Mouse (Mus musculus): ENCODE data around the gene Zfp867.

Gene Zfp867

DNA sequence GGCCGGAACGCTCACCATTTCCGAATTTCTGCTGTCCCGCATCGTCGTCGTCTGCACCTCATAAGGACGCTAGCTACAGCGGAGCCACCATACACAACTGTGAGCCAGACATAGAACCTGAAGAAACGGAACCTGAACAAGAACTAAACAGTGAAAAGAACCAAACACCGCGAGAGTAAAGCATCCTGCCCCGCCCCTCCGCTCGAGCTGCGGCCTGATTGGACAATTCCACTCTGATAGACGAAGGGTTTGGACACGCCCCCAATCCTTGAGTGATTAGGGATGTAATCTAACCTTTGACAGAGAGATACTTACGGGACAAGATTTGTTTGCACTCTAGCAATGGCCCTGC, at the start of gene Zfp867:
TSS of gene Zfp867 (minus strand) at position 149 of the 352 bp plus-strand sequence.
- ChIA-PET CTCF (interaction anchor here in 3 of 4 experiments (0.6 to 3.8 kb wide), 15 partner anchors 11 to 253 kb away, joined by 3 to 33 read pairs (median 5); partner anchors contain the start of genes Wnt9a (in 1 of the 3) and Zkscan17 (in 1 of the 3)), POLR2A (interaction anchor here (0.5 to 5.7 kb wide), 56 partner anchors 8 to 634 kb away, joined by 3 to 57 read pairs (median 4); partner anchors contain the start of genes Jmjd4 (in 3 of the 4), Snap47 (in 3 of the 4), Cops3 (in 1 of the 4) and Iba57 (in 1 of the 4))

DNA sequence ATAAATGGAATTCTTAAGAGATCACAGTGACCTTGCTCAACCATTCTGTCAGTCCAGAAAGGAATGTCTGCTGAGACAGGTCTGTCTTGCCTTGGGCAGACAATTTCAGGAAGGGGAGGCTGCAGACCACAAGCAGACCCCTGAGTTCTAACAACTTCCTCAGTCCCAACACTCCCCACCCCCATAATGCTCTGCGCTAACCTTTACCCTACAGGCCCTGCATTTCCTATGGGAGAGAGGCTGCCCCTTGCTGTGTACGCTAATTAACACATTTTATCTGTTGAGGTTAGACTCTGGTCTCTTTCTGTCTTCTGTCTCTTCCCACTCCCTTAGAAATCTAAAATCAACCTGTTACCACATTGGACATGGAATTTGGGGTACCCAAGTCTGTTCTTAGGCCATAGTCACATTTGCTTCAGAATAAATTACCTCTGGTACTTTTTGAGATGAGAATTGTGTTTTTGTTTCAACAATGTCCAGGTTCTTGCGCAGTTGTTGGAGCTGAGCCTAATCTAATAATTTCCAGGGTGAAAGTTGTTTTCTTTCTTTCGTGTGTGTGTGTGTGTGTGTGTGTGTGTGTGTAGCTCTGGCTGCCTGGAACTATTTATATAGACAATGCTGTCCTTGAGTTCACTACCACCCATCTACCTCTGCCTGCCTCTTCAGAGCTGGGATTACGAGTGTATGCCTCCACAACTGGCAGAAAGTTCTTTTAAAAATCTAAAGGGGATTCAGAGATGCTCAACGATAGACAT, 47.6 kb upstream of the Zfp867 start:
- ChIA-PET POLR2A (interaction anchor here in 2 of 4 experiments (0.5 to 3.5 kb wide), 4 partner anchors 13 to 1353 kb away, joined by 3 to 28 read pairs (median 4); no protein-coding TSS in a partner anchor), CTCF (interaction anchor here in 1 of 4 experiments (0.6 kb wide), 1 partner anchor 45 kb away, joined by 3 read pairs; no protein-coding TSS in a partner anchor)

DNA sequence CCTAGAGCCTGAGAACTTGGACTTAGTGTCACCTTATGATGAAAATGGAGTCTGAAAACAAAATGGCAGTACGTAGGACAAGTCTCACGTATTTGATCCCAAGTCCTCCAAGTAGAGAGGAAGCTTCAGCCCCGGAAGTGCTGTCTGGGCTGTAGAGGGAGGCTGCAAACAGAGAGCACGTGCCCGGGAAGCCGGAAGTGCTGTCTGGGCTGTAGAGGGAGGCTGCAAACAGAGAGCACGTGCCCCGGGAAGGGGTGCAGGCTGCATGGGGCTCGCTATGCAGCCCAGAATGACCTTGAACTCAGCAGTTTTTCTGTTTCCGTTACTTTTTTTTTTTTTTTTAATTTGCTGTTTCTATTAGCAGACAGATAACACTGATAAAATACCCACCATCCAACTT, 46.0 kb upstream of the Zfp867 start:
- POLR2A ChIA-PET = interaction anchor here (0.7 to 3.5 kb wide), 20 partner anchors 8 to 1180 kb away, joined by 3 to 28 read pairs (median 4); partner anchors contain the start of genes Zfp867 (in 2 of the 4), Trim11 (in 1 of the 4) and Zkscan17 (in 1 of the 4)
- CTCF ChIA-PET = interaction anchor here (0.6 to 1.6 kb wide), 6 partner anchors 8 to 284 kb away, joined by 3 to 12 read pairs (median 8); partner anchors contain the start of genes Zkscan17 (in 2 of the 4) and Zfp867 (in 1 of the 4)

DNA sequence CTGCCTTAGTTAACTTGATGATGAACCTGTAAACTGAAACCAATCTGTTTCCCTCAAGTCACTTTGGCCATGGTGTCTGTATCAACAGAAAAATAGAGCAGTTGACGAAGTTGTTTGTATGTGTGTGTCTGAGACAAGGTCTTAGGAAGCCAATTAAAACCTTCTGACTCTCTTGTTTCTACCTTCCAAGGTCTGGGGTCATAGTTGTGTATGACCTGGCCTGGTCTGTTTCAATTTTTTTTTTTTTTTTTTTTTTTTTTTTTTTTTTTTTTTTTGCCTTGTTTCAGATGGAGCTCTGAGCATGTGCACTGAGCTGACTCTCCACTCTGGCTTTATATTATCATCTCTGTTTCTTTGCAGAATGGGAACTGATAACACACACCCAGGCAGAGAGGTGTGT, 45.2 kb upstream of the Zfp867 start:
- POLR2A ChIA-PET = interaction anchor here (0.6 to 3.5 kb wide), 16 partner anchors 9 to 337 kb away, joined by 3 to 28 read pairs (median 4); partner anchors contain the start of genes Zfp867 (in 2 of the 4) and Zkscan17 (in 2 of the 4)
- CTCF ChIA-PET = interaction anchor here (0.6 to 1.6 kb wide), 11 partner anchors 9 to 261 kb away, joined by 3 to 12 read pairs (median 5); partner anchors contain the start of genes Zkscan17 (in 3 of the 4) and Zfp867 (in 1 of the 4)

DNA sequence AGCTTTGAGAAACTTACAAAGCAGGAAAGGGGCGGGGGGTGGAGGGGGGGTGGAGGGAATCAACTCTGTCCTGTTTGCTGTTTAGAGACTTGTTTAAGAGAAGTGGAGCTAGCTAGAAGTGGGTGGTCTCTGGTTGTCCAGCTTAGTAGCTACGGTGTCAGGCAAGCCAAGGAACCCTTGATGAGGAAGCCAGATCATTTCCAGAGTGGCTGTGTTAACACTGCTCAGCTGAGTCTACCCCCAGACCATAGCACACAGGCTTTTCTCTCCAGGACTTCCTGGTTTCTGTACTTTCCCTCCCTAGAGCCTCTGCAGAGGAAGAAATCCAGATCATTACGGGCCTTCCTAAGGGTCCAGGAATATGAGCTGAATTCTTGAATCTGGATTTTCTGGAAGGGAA, 42.5 kb upstream of the Zfp867 start:
- ChIA-PET CTCF (interaction anchor here in 3 of 4 experiments (1.1 to 3.0 kb wide), 3 partner anchors 10 to 11 kb away, joined by 3 to 14 read pairs (median 11); partner anchors contain the start of gene Zkscan17 (in 1 of the 3)), POLR2A (interaction anchor here in 2 of 4 experiments (0.6 to 2.1 kb wide), 7 partner anchors 8 to 43 kb away, joined by 3 to 6 read pairs (median 4); partner anchors contain the start of gene Zfp867 (in 1 of the 2))

DNA sequence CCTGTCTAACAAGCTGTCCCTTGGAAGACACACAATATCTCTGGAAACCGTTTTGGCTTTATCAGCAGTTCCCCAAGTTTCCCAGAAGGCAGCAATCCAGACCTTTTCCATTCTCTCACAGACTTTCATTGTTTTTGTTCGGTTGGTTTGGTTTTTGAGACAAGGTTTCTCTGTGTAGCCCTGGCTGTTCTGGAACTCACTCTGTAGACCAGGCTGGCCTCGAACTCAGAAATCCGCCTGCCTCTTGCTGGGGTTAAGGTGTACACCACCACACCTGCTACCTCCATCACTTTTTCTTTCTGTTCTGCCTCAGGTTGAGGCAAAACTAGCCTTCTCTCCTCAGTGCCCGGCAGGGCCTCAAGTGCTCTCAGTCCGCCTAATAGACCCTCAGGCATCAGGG, 42.1 kb upstream of the Zfp867 start:
- ChIA-PET CTCF (interaction anchor here in 2 of 4 experiments (3.0 kb wide), 2 partner anchors 10 to 11 kb away, joined by 11 to 14 read pairs; partner anchors contain the start of gene Zkscan17 (in 1 of the 2)), POLR2A (interaction anchor here in 2 of 4 experiments (0.6 to 2.1 kb wide), 7 partner anchors 8 to 692 kb away, joined by 3 to 6 read pairs (median 4); partner anchors contain the start of gene Zfp867 (in 1 of the 2))

DNA sequence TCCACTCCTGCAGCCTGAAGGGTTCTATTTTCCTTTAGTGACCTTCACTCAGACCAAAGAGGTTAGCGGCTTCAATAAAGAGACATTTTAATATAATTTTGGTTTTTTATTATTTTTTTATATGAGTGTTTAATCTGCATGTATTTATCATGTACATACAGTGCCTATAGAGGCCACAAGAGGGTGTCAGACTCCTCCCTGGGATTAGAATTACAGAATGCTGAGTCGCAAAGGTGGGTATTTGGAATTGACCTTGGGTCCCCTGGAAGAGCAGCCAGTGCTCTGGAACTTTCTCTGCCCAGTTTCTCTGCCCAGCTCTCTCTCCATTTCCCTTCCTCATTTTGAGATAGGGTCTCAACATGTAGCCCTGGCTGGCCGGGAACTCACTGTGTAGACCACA, 41.3 kb upstream of the Zfp867 start:
- CTCF ChIA-PET = interaction anchor here in 1 of 4 experiments (0.9 kb wide), 1 partner anchor 12 kb away, joined by 3 read pairs; no protein-coding TSS in a partner anchor

DNA sequence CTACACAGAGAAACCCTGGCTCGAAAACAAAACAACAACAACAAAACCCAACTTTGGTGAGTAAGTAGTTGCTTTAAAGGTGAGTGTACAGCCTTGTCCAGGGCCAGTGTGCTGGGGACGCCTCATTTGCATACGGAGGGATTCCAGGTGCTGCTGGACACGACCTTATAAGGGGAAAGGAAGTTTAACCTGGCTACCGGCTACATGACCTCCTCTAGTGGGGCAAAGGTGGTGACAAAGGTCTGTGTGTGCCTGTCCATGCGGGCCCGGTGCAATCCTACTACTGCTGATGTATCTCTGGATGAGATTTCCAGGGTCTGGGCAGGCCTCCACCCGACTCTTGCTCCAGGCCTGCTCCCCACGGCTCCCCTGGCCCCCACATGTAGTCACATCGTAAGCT, 40.5 kb upstream of the Zfp867 start:
- POLR2A ChIA-PET = interaction anchor here in 3 of 4 experiments (0.5 to 2.6 kb wide), 4 partner anchors 12 to 263 kb away, joined by 3 to 8 read pairs (median 5); no protein-coding TSS in a partner anchor

More for the DNA sequence above, 41.3 kb upstream of the Zfp867 start:
- POLR2A ChIA-PET = interaction anchor here in 1 of 4 experiments (0.6 to 1.9 kb wide), 4 partner anchors 8 to 693 kb away, joined by 3 to 6 read pairs (median 4); no protein-coding TSS in a partner anchor

DNA sequence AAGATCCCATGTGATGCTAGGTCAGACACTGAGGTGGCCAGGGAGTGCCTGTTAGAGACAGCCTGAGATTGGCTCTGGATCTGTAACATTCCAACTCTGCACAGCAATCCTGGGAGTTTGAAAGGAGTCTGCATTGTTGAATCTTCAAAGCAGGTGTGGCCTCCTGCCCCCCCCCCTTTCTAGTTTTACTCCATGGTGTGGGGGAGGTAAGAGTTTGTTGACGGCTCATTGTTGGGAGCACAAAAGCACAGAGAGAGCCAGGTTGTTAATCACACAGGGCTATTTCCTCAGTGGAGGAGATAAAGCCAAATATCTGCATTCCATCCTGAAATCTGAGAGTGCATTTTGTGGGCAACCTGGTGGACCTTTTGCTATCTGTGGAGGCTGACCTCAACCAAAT, 39.3 kb upstream of the Zfp867 start:
- POLR2A ChIA-PET = interaction anchor here in 2 of 4 experiments (0.8 to 2.6 kb wide), 4 partner anchors 9 to 15 kb away, joined by 3 to 8 read pairs (median 4); no protein-coding TSS in a partner anchor
- CTCF ChIA-PET = interaction anchor here in 3 of 4 experiments (1.3 to 2.1 kb wide), 3 partner anchors 14 kb away, joined by 3 to 17 read pairs (median 8); partner anchors contain the start of gene Zkscan17 (in 2 of the 3)

More for the DNA sequence above, 40.5 kb upstream of the Zfp867 start:
- CTCF ChIA-PET = interaction anchor here in 2 of 4 experiments (0.9 to 2.1 kb wide), 2 partner anchors 13 kb away, joined by 3 to 17 read pairs; partner anchors contain the start of gene Zkscan17 (in 1 of the 2)

DNA sequence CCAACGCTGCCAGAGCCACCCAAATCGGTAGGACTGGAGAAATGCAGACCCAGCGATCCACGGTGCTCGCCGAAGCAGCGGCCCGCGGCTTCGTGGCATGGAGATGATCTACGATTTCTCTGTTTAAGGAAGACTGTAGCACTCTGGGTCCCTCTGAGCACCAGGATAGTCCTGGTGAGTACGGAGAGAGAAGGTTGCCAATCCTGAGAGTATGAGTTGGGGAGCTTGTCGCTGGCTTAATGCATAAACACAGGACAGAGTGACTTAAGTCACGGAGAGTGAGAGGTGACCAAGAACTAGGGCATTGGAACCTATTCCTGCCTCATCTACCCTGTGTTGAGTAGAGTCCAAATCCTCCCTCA, 34.4 kb upstream of the Zfp867 start:
- ChIA-PET CTCF (interaction anchor here in 1 of 4 experiments (0.8 to 2.8 kb wide), 2 partner anchors 19 to 108 kb away, joined by 3 to 18 read pairs; partner anchors contain the start of gene Zkscan17), POLR2A (interaction anchor here (0.6 to 4.7 kb wide), 16 partner anchors 8 to 353 kb away, joined by 3 to 28 read pairs (median 3); partner anchors contain the start of genes Zkscan17 (in 3 of the 4), Cops3 (in 1 of the 4), Nt5m (in 1 of the 4) and Wnt9a (in 1 of the 4))

DNA sequence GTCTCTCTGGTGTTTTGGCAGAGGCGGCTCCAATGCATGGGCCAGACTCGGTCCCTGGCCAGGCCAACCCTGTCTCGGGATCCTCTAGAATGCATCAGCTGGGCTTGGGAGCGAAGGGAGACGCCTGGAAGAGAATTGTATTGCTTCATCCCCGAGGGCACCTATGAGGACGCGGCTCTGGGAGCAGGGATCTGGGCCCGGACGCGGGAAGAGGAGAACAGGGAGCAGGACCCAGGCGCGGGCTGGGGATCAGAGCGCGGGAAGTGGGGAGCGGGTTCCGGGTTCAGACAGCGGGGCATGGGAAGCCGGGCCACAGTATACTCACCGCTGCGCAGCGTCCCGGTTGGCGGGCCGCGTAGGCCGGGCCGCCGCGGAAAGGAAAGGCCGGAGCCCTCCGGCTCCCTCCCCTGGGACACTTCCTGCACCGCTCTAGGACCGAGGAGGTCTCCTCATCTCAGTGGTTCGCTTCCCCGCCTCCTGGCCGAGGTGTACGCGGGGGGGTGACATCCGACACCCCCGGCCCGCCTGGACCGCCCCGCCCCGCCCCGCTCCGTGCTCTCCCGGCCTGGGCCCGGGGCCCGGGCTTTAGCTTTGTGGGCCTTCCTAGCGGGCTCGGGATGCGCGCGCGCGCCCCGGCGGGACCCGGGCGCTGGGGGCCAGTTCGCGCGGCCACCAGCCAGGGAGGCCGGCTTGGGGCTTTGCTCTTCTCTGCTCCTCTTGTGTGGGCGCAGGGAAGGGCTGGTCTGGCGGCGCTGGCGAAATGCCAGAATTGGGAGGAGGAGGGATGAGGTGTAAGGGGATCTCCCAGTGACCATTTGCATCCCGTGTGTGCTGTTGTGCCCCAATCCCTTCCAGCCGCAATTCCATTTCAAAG, 33.8 kb upstream of the Zfp867 start:
- ChIA-PET POLR2A (interaction anchor here (0.6 to 4.7 kb wide), 30 partner anchors 8 to 352 kb away, joined by 3 to 28 read pairs (median 4); partner anchors contain the start of genes Zkscan17 (in 3 of the 4), Cops3 (in 1 of the 4), Nt5m (in 1 of the 4) and Wnt9a (in 1 of the 4)), CTCF (interaction anchor here in 2 of 4 experiments (0.8 to 2.8 kb wide), 3 partner anchors 20 to 108 kb away, joined by 3 to 18 read pairs (median 3); partner anchors contain the start of gene Zkscan17 (in 1 of the 2))

DNA sequence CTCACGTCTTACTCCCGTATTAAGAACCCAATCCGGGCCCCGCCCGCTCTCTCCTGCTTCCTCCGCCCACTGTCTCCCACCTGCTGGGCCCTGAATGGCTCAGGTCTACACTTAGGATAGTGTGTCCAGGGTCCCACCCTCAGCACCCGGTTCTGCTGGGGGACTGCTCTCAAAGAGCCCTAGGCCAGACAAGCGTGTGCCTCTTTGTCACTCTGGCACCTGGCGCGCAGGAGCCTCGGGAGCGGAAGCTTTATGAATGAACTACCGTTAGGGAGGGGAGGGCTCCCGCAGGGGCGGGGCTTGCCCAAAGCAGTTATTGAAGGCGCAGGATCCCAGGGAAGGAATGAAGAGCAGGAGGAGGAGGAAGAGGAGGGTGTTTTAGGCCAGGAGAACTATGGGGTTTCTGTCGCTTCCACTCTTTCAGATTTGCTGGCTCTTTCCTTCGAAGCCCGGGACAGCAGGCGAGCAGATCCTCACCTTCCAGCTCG, 33.1 kb upstream of the Zfp867 start:
- ChIA-PET POLR2A (interaction anchor here in 3 of 4 experiments (0.6 to 4.7 kb wide), 21 partner anchors 9 to 917 kb away, joined by 3 to 28 read pairs (median 4); partner anchors contain the start of genes Zkscan17 (in 2 of the 3) and Zfp867 (in 1 of the 3)), CTCF (interaction anchor here in 2 of 4 experiments (0.7 to 2.8 kb wide), 3 partner anchors 20 to 273 kb away, joined by 3 to 18 read pairs (median 3); partner anchors contain the start of gene Zkscan17 (in 1 of the 2))

DNA sequence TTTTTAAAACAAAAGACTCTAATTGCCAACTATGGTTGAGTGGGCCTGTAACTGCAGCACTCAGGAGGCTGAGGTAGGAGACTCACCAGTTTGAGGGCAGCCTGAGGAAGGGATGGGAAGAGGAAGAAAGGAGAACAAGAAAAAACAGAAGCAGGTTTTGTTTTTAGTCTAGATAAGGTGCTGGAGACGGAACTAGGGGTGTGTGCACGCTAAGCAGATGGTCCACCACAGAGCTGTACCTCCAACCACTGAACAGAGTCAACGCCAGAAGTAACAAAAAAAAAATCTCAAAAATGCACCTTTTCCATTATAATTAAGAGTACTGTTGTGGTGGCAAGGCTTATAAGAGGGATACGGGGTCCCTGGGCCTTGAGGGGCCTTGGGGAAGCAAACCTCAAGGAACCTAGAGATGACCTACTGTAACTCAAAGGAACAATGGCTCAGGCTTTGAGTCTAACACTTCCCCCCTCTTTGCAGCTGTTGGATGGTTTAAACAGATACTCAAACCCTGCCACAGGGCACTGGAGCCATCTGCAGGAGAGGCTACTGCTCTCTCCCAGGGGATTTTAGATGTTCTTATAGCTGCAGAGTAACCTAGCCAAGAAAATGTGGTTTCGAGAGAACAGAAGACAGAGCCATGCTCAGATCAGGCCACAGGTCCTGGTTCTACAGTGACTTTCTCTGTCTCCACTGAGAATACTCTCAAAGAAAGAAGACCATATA, 29.9 kb upstream of the Zfp867 start:
- ChIA-PET CTCF (interaction anchor here in 3 of 4 experiments (0.6 to 0.9 kb wide), 3 partner anchors 16 to 200 kb away, joined by 3 to 9 read pairs (median 8); partner anchors contain the start of gene Jmjd4 (in 1 of the 3)), POLR2A (interaction anchor here in 2 of 4 experiments (1.0 to 1.5 kb wide), 4 partner anchors 10 to 31 kb away, joined by 3 to 4 read pairs (median 4); no protein-coding TSS in a partner anchor)

DNA sequence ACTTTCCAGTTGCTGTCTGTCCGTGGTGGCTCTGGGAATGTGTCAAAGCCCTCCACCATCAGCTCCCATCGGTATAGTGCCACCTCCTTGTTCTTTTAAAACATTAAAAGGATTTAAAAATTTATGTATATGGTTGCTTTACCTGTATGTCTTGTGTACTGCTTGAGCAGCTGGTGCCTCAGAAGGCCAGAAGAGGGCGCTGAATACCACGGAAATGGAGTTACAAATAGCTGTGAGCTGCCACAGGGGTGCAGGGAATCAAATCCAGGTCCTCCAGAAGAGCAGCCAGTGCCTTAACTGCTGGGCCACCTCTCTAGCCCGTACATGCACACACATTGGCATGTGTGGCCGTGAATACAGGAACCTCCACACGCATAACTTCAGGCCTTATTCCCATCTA, 25.5 kb upstream of the Zfp867 start:
- ChIA-PET POLR2A (interaction anchor here in 2 of 4 experiments (0.6 to 1.9 kb wide), 7 partner anchors 9 to 96 kb away, joined by 3 to 10 read pairs (median 3); no protein-coding TSS in a partner anchor), CTCF (interaction anchor here (0.5 to 1.8 kb wide), 13 partner anchors 11 to 1924 kb away, joined by 3 to 8 read pairs (median 4); partner anchors contain the start of gene Zkscan17 (in 3 of the 4))

DNA sequence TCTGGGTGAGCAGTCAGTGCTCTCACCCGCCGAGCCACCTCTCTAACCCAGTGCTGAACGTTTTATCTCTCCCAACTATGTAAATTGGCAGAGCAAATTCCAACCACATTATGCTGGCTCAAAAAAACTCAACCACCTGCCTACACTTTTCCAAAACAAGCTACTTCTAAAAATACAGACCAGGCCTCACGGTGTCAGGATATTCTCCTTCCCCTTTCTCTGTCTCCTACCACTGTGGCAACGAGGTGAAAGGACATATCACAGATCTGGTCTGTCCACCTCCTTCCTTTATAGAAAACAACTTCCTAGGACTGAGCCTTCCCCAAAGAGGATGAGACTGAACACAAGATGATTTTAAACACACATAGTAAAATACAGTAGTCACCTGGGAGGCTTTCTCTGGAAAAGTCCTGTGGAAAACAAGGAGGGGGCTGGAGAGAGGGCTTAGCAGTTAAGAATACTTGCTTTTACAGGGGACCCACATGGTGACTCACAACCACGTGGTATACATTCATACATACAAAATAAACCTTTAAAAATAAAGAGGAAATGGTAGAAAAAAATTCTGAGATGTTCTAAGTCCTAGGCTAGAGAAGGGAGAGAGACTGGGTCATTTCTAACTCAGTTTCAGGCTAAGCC, 24.5 kb upstream of the Zfp867 start:
- CTCF ChIA-PET = interaction anchor here in 2 of 4 experiments (0.5 to 0.9 kb wide), 2 partner anchors 194 to 1018 kb away, joined by 5 to 8 read pairs; no protein-coding TSS in a partner anchor
- POLR2A ChIA-PET = interaction anchor here in 2 of 4 experiments (0.7 to 1.6 kb wide), 4 partner anchors 13 to 651 kb away, joined by 3 to 7 read pairs (median 4); no protein-coding TSS in a partner anchor
